Mouse (Mus musculus) spleen, adult 2 months (tissue): ENCODE results near the gene Aifm2. TPM values are rescaled to one million over a fixed set of nuclear protein-coding genes. Genes with fewer than 3 reads are reported as not detected.

ENCODE experiments used
- DNase-seq, 2 experiments: peaks; one replicate each; pipeline versions ENCODE4 v3.0.0 to v3.0.0-alpha.2; 2012 to 2021; ENCODE audit warnings: low spot score in 2 of 2, low read depth in 1 of 2
- H3K27ac ChIP-seq: fragments of 200-500 bp; 2 replicates; pipeline ENCODE4 v1.5.1; 2012; ENCODE audit warnings: low read length, inconsistent platforms; ENCODE audit not compliant: insufficient read depth
- H3K27me3 ChIP-seq: fragments of 200-500 bp; 2 replicates; pipeline ENCODE4 v1.6.1; 2012; ENCODE audit warnings: mild to moderate bottlenecking, moderate library complexity, low read length, inconsistent platforms; ENCODE audit not compliant: control insufficient read depth, insufficient read depth
- H3K36me3 ChIP-seq: fragments of 200-500 bp; 2 replicates; pipeline ENCODE4 v1.6.1; 2012; ENCODE audit warnings: mild to moderate bottlenecking, low read length, inconsistent platforms; ENCODE audit not compliant: control insufficient read depth, insufficient read depth
- H3K4me1 ChIP-seq: fragments of 200-500 bp; 2 replicates; pipeline ENCODE4 v1.6.1; 2011; ENCODE audit warnings: inconsistent platforms; ENCODE audit not compliant: control insufficient read depth, insufficient read depth, insufficient read length
- H3K4me3 ChIP-seq: fragments of 200-500 bp; 2 replicates; pipeline ENCODE4 v1.5.1; 2011; ENCODE audit warnings: mild to moderate bottlenecking, inconsistent platforms; ENCODE audit not compliant: insufficient read depth, insufficient read length; ENCODE audit errors: extremely low read depth
- CTCF ChIP-seq: fragments of 200-500 bp; IDR thresholded peaks from 2 replicates; pipeline ENCODE4 v1.5.1; 2011; ENCODE audit warnings: mild to moderate bottlenecking, inconsistent platforms; ENCODE audit not compliant: insufficient read depth, insufficient read length, insufficient replicate concordance; ENCODE audit errors: extremely low read depth
- POLR2A ChIP-seq: fragments of 200-500 bp; IDR thresholded peaks from 2 replicates; pipeline ENCODE4 v1.6.1; 2011; ENCODE audit warnings: low read depth, low read length, inconsistent platforms
- WGBS: fragments of 180-500 bp; shearing (Covaris S2); methylation state at CpG from one replicate; pipeline ENCODE4 v1.1.7; 2018; 5-methylcytosine and 5-hydroxymethylcytosine counted together
- polyA plus RNA-seq: library from polyadenylated mRNA; depleted of rRNA; stranded (reverse); fragments of >200 nt; gene quantifications from 2 replicates; pipeline ENCODE4 v1.2.3, GENCODE M21; 2012

The Aifm2 gene
- polyA plus RNA-seq, 1 experiment: 3.6 TPM

- Histone ChIP-seq H3K4me3 (no peak overlapping the region), H3K27ac (no peak overlapping the region), H3K36me3 (no peaks in the 10 kb centered on the region), H3K4me1 (no peaks in the 10 kb centered on the region), H3K27me3 (no peaks in the 10 kb centered on the region)
- DNase-seq: no peak
- TF ChIP-seq CTCF (no peak), POLR2A (no peak)
- WGBS: 86% methylated on average over 4 of the region's 4 CpGs
These were observed 30.1 kb downstream of the Aifm2 start for GRCm38 (mm10) chr10:61745133-61745532.

GRCm38 (mm10) chr10:61747302-61747701 lies 32.2 kb downstream of the Aifm2 start:
- TF ChIP-seq CTCF (no peak), POLR2A (no peak)
- Histone ChIP-seq H3K36me3 (no peaks in the 10 kb centered on the region), H3K27ac (no peak overlapping the region), H3K27me3 (no peaks in the 10 kb centered on the region), H3K4me3 (no peak overlapping the region), H3K4me1 (no peaks in the 10 kb centered on the region)
- 93% methylated on average over 13 of the region's 13 CpGs for WGBS
- no peak for DNase-seq

- no peaks in the 10 kb centered on the region for H3K4me1 ChIP-seq
- H3K36me3 ChIP-seq: no peaks in the 10 kb centered on the region
- 81% methylated on average over 9 of the region's 9 CpGs for WGBS
- no peak overlapping the region for H3K4me3 ChIP-seq
- TF ChIP-seq POLR2A: no peak
- TF ChIP-seq CTCF: no peak
- no peak overlapping the region for H3K27ac ChIP-seq
- no peak for DNase-seq
- no peaks in the 10 kb centered on the region for H3K27me3 ChIP-seq
These were observed 35.0 kb downstream of the Aifm2 start for GRCm38 (mm10) chr10:61750014-61750413.

GRCm38 (mm10) chr10:61751534-61752219 lies 36.6 kb downstream of the Aifm2 start:
- TF ChIP-seq CTCF: no peak
- TF ChIP-seq POLR2A: no peak
- no peaks in the 10 kb centered on the region for H3K4me1 ChIP-seq
- 35% methylated on average over 20 of the region's 20 CpGs for WGBS
- no peak for DNase-seq
- no peak overlapping the region for H3K27ac ChIP-seq
- H3K4me3 ChIP-seq: no peak overlapping the region
- no peaks in the 10 kb centered on the region for H3K27me3 ChIP-seq
- H3K36me3 ChIP-seq: no peaks in the 10 kb centered on the region

GRCm38 (mm10) chr10:61753071-61753470 lies 38.0 kb downstream of the Aifm2 start:
- no peak for TF ChIP-seq CTCF
- no peak for TF ChIP-seq POLR2A
- no peaks in the 10 kb centered on the region for H3K36me3 ChIP-seq
- no peaks in the 10 kb centered on the region for H3K27me3 ChIP-seq
- DNase-seq: no peak
- H3K27ac ChIP-seq: no peak overlapping the region
- WGBS: 94% methylated on average over 23 of the region's 23 CpGs
- no peak overlapping the region for H3K4me3 ChIP-seq
- H3K4me1 ChIP-seq: no peaks in the 10 kb centered on the region

- no peak for DNase-seq
These were observed 42.0 kb downstream of the Aifm2 start for GRCm38 (mm10) chr10:61757022-61757421.

GRCm38 (mm10) chr10:61758904-61759303 lies 43.8 kb downstream of the Aifm2 start:
- Histone ChIP-seq H3K4me1 (no peaks in the 10 kb centered on the region), H3K27ac (no peak overlapping the region), H3K27me3 (no peaks in the 10 kb centered on the region), H3K4me3 (no peak overlapping the region), H3K36me3 (no peaks in the 10 kb centered on the region)
- 92% methylated on average over 2 of the region's 2 CpGs for WGBS
- TF ChIP-seq CTCF (no peak), POLR2A (no peak)
- no peak for DNase-seq

More at GRCm38 (mm10) chr10:61757022-61757421, 42.0 kb downstream of the Aifm2 start:
- TF ChIP-seq POLR2A (no peak), CTCF (no peak)
- H3K27ac ChIP-seq: no peak overlapping the region
- no peaks in the 10 kb centered on the region for H3K4me1 ChIP-seq
- WGBS: 93% methylated on average over 14 of the region's 14 CpGs
- H3K4me3 ChIP-seq: no peak overlapping the region
- H3K36me3 ChIP-seq: no peaks in the 10 kb centered on the region
- no peaks in the 10 kb centered on the region for H3K27me3 ChIP-seq
